Mouse (Mus musculus): ENCODE results near the gene Gale. TPM values are rescaled to one million over a fixed set of nuclear protein-coding genes. Genes with fewer than 3 reads are reported as not detected.

Gale gene
- polyA plus RNA-seq, 1 experiment from 2014 or later = 96.5 TPM

DNA sequence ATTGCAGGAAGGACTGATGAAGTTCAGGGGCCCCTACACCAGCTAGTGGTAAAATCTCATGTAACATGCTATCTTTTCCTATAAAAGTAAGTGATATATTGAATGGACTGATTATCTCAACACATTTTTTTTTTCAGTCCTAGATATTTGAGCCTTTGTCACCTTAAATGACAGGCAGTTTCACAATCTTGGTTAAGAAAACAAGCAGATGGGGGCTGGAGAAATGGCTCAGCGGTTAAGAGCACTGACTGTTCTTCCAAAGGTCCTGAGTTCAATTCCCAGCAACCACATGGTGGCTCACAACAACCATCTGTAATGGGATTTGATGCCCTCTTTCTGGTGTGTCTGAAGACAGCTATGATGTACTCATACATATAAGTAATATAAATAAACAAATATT lies 41.3 kb upstream of the Gale start:
- Histone ChIP-seq H3K27me3 (ENCODE audit: insufficient read depth, low read length) (no peaks in the 10 kb centered on the region), H3K4me3 (ENCODE audit: low read depth, low read length) (peak overlapping the region; percentile 82), H3K36me3 (replicated peaks; ENCODE audit: insufficient read depth, low read length) (peaks cover 27% of the 10 kb centered on the region), H3K9me3 (ENCODE audit: low read length) (no peaks in the 10 kb centered on the region), H3K27ac (ENCODE audit: low read depth) (peak overlapping the region; percentile 64; the same call in 1 of the 2 replicates), H3K4me2 (ENCODE audit: low read depth, low read length) (peak overlapping the region; percentile 99), H3K9ac (replicated peaks) (peak overlapping the region; percentile 80; the same call in 1 of the 2 replicates), H3K4me1 (ENCODE audit: insufficient read depth) (peaks cover 15% of the 10 kb centered on the region)
- no peak for ATAC-seq
- 41% methylated on average over 1 of the region's 1 CpGs for WGBS (ENCODE audit: insufficient replicate concordance)
- no peak for TF ChIP-seq CTCF (IDR thresholded peaks at IDR 0.05; ENCODE audit: low read depth)
- TF ChIP-seq EP300 (IDR thresholded peaks at IDR 0.05; ENCODE audit: low read depth) = no peak
- no peak for DNase-seq

DNA sequence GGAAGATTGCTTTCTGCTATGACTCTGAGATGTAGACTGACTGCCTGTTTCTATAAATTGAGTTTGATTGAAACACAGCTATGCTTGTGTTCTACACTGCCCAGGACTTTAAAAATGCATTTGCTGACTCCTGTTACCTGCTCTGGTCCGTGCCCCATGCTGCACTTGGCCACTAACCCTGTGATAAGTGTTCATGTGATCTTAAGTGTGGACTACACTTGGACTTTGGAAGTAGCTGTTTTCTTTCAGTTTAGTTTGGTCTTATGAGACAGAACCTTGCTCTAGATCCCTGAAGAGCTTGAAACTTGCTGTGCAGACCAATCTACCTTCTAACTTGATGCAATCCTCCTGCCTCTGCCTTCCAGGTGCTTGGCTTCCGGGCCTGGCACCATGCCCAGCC lies 39.1 kb upstream of the Gale start:
- Histone ChIP-seq H3K9ac (replicated peaks) (no peak overlapping the region), H3K27ac (ENCODE audit: low read depth) (no peak overlapping the region), H3K4me1 (ENCODE audit: insufficient read depth) (peaks cover 14% of the 10 kb centered on the region), H3K27me3 (ENCODE audit: insufficient read depth, low read length) (no peaks in the 10 kb centered on the region), H3K4me3 (ENCODE audit: low read depth, low read length) (no peak overlapping the region), H3K9me3 (ENCODE audit: low read length) (no peaks in the 10 kb centered on the region), H3K4me2 (ENCODE audit: low read depth, low read length) (no peak overlapping the region), H3K36me3 (replicated peaks; ENCODE audit: insufficient read depth, low read length) (peaks cover 31% of the 10 kb centered on the region)
- 79% methylated on average over 2 of the region's 2 CpGs for WGBS (ENCODE audit: insufficient replicate concordance)
- TF ChIP-seq EP300 (IDR thresholded peaks at IDR 0.05; ENCODE audit: low read depth) (no peak), CTCF (IDR thresholded peaks at IDR 0.05; ENCODE audit: low read depth) (no peak)
- DNase-seq (no peak), ATAC-seq (no peak)

DNA sequence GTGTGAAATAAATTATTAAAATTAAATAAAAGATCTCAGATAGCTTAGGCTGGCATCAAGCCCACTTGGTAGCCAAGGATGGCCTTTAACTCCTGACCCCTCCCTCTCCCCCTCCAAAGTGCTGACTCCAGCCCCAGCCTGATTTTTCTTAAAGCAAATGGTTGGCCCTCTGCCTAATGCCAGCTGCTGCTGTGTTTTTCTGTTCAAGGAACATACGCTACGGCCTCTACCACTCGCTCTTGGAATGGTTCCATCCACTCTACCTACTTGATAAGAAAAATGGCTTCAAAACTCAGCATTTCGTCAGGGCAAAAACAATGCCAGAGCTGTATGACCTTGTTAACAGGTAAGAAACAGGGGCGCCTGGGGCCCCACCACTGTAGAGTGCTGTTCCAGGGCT lies 38.2 kb upstream of the Gale start:
- Histone ChIP-seq H3K27ac (ENCODE audit: low read depth) (no peak overlapping the region), H3K4me2 (ENCODE audit: low read depth, low read length) (no peak overlapping the region), H3K4me3 (ENCODE audit: low read depth, low read length) (no peak overlapping the region), H3K36me3 (replicated peaks; ENCODE audit: insufficient read depth, low read length) (peaks cover 31% of the 10 kb centered on the region), H3K9me3 (ENCODE audit: low read length) (no peaks in the 10 kb centered on the region), H3K9ac (replicated peaks) (no peak overlapping the region), H3K27me3 (ENCODE audit: insufficient read depth, low read length) (no peaks in the 10 kb centered on the region), H3K4me1 (ENCODE audit: insufficient read depth) (peaks cover 11% of the 10 kb centered on the region)
- DNase-seq (no peak), ATAC-seq (no peak)
- TF ChIP-seq CTCF (IDR thresholded peaks at IDR 0.05; ENCODE audit: low read depth) (no peak), EP300 (IDR thresholded peaks at IDR 0.05; ENCODE audit: low read depth) (no peak)
- 83% methylated on average over 5 of the region's 5 CpGs for WGBS (ENCODE audit: insufficient replicate concordance)

DNA sequence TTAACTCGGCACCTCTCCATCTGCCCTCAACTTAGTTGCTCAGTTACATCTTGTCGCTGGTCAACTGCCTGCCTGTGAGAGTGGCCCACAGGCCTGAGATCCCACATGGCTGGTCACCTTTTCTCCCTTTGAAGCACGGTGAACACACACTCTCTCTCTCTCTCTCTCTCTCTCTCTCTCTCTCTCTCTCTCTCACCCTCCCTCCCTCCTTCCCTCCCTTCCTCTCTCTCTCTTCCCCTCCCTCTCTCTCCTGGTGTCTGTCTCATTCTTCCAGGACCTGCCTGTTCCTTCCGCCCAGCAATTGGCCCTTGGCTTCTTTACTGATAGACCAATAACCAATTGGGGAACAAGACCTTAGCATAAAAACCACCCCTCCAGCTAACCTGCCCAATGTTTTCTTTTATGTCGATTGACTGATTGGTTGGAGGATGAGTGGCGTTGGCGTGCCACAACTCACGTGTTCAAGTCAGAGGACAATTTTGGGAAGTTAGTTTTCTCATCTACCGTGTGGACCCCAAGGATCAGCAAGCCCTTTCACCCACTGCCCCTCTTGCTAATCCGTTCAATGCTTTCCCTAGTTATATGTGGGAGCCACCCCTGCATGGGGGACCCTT lies 37.2 kb upstream of the Gale start:
- TF ChIP-seq CTCF (IDR thresholded peaks at IDR 0.05; ENCODE audit: low read depth) (no peak), EP300 (IDR thresholded peaks at IDR 0.05; ENCODE audit: low read depth) (no peak)
- Histone ChIP-seq H3K4me1 (ENCODE audit: insufficient read depth) (peaks cover 10% of the 10 kb centered on the region), H3K9me3 (ENCODE audit: low read length) (no peaks in the 10 kb centered on the region), H3K27ac (ENCODE audit: low read depth) (no peak overlapping the region), H3K4me3 (ENCODE audit: low read depth, low read length) (no peak overlapping the region), H3K27me3 (ENCODE audit: insufficient read depth, low read length) (no peaks in the 10 kb centered on the region), H3K36me3 (replicated peaks; ENCODE audit: insufficient read depth, low read length) (peaks cover 34% of the 10 kb centered on the region), H3K4me2 (ENCODE audit: low read depth, low read length) (no peak overlapping the region), H3K9ac (replicated peaks) (no peak overlapping the region)
- ATAC-seq (no peak), DNase-seq (no peak)
- 77% methylated on average over 10 of the region's 10 CpGs for WGBS (ENCODE audit: insufficient replicate concordance)

DNA sequence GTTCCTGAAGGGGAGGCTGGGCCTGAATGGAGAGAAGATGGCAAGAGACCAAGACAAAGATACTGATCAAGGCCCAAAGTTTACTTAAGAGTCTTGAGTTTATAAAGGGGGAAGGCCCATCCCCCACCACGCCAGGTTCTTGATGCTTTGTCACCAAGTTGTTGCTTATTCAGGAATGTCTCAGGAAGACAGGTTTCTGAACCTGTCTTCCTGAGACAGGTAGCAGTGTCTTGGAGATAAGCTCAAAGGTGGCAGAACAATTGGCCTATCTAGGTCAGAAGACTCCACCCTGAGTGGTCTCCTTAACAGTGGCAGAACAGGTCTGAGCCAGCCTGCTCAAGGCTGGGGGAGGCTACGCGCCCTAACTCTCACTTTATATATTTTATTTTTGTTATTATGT lies 36.7 kb upstream of the Gale start:
- Histone ChIP-seq H3K27me3 (ENCODE audit: insufficient read depth, low read length) (no peaks in the 10 kb centered on the region), H3K27ac (ENCODE audit: low read depth) (no peak overlapping the region), H3K9ac (replicated peaks) (no peak overlapping the region), H3K4me2 (ENCODE audit: low read depth, low read length) (no peak overlapping the region), H3K4me3 (ENCODE audit: low read depth, low read length) (no peak overlapping the region), H3K36me3 (replicated peaks; ENCODE audit: insufficient read depth, low read length) (peaks cover 36% of the 10 kb centered on the region), H3K4me1 (ENCODE audit: insufficient read depth) (peaks cover 5% of the 10 kb centered on the region), H3K9me3 (ENCODE audit: low read length) (no peaks in the 10 kb centered on the region)
- 84% methylated on average over 3 of the region's 3 CpGs for WGBS (ENCODE audit: insufficient replicate concordance)
- ATAC-seq = no peak
- no peak for DNase-seq
- TF ChIP-seq CTCF (IDR thresholded peaks at IDR 0.05; ENCODE audit: low read depth) = no peak

DNA sequence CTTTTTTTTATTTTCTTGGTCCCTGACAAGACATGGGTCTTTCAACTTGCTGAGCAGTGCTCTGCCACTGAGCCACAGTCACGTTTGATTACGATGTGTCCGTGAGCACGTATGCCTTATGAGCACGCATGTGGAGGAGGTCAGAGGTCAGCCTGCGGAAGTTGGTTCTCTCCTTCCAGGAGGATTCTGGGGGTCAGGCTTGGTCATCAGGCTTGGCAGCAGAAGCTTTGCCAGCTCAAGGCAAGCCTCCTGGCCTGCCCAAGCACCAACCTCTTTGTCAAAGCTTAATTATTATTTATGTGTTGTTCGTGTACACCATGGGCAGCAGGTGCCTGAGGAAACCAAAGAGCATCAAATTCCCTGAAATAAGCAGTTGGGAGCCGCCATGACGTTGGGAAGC lies 35.2 kb upstream of the Gale start:
- TF ChIP-seq EP300 (IDR thresholded peaks at IDR 0.05; ENCODE audit: low read depth) (no peak), CTCF (IDR thresholded peaks at IDR 0.05; ENCODE audit: low read depth) (no peak)
- Histone ChIP-seq H3K36me3 (replicated peaks; ENCODE audit: insufficient read depth, low read length) (peaks cover 38% of the 10 kb centered on the region), H3K9ac (replicated peaks) (no peak overlapping the region), H3K4me1 (ENCODE audit: insufficient read depth) (no peaks in the 10 kb centered on the region), H3K27me3 (ENCODE audit: insufficient read depth, low read length) (no peaks in the 10 kb centered on the region), H3K4me3 (ENCODE audit: low read depth, low read length) (no peak overlapping the region), H3K27ac (ENCODE audit: low read depth) (no peak overlapping the region), H3K4me2 (ENCODE audit: low read depth, low read length) (no peak overlapping the region), H3K9me3 (ENCODE audit: low read length) (no peaks in the 10 kb centered on the region)
- ATAC-seq = no peak
- no peak for DNase-seq
- 89% methylated on average over 9 of the region's 9 CpGs for WGBS (ENCODE audit: insufficient replicate concordance)

DNA sequence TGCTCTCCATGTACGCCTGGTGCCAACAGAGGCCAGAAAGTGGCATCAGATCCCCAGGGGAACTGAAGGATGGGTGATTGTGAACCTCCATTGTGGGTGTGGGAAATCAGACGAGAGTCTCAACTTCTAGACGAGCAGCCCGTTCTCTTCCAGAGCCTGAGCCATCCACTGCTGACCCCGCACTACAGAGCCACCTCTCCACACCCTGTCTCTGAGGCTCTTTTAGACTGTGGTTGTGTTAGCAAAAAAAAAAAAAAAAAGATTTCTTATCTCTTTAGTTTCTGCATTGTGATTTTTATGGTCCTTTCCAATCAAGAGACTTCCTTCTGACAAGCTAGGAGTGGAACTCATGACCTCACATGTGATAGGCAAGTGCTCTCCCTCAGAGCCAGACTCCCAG lies 34.1 kb upstream of the Gale start:
- Histone ChIP-seq H3K4me2 (ENCODE audit: low read depth, low read length) (no peak overlapping the region), H3K4me1 (ENCODE audit: insufficient read depth) (no peaks in the 10 kb centered on the region), H3K4me3 (ENCODE audit: low read depth, low read length) (no peak overlapping the region), H3K9me3 (ENCODE audit: low read length) (no peaks in the 10 kb centered on the region), H3K27ac (ENCODE audit: low read depth) (no peak overlapping the region), H3K36me3 (replicated peaks; ENCODE audit: insufficient read depth, low read length) (peaks cover 39% of the 10 kb centered on the region), H3K9ac (replicated peaks) (no peak overlapping the region), H3K27me3 (ENCODE audit: insufficient read depth, low read length) (no peaks in the 10 kb centered on the region)
- DNase-seq (no peak), ATAC-seq (no peak)
- 77% methylated on average over 5 of the region's 5 CpGs for WGBS (ENCODE audit: insufficient replicate concordance)
- TF ChIP-seq EP300 (IDR thresholded peaks at IDR 0.05; ENCODE audit: low read depth) (no peak), CTCF (IDR thresholded peaks at IDR 0.05; ENCODE audit: low read depth) (no peak)
